Mouse (Mus musculus): ENCODE measurements around the gene Pygo1. TPM values are rescaled to one million over a fixed set of nuclear protein-coding genes. Genes with fewer than 3 reads are reported as not detected.

The Pygo1 gene
- polyA plus RNA-seq, 1 experiment from 2014 or later, result 0.90 TPM

- Histone ChIP-seq H3K27ac (ENCODE audit: low read depth, low read length) (no peak overlapping the region), H3K4me1 (replicated peaks; ENCODE audit: control insufficient read depth, insufficient read depth, low read length) (no peaks in the 10 kb centered on the region), H3K4me3 (ENCODE audit: low read depth, low read length) (no peak overlapping the region), H3K4me2 (replicated peaks; ENCODE audit: low read depth) (no peak overlapping the region), H3K9me3 (ENCODE audit: control insufficient read depth) (no peaks in the 10 kb centered on the region), H3K36me3 (ENCODE audit: control insufficient read depth, insufficient read depth) (no peaks in the 10 kb centered on the region), H3K27me3 (replicated peaks; ENCODE audit: control insufficient read depth, insufficient read depth, low read length) (no peaks in the 10 kb centered on the region), H3K9ac (ENCODE audit: low read depth, low read length) (no peak overlapping the region)
- 95% methylated on average over 1 of the region's 1 CpGs for WGBS
- no peak for TF ChIP-seq CTCF (IDR thresholded peaks at IDR 0.05; ENCODE audit: low read depth)
- ATAC-seq, result no peak
These were observed 49.8 kb downstream of the Pygo1 start for GRCm38 (mm10) chr9:72975242-72975641.

DNA sequence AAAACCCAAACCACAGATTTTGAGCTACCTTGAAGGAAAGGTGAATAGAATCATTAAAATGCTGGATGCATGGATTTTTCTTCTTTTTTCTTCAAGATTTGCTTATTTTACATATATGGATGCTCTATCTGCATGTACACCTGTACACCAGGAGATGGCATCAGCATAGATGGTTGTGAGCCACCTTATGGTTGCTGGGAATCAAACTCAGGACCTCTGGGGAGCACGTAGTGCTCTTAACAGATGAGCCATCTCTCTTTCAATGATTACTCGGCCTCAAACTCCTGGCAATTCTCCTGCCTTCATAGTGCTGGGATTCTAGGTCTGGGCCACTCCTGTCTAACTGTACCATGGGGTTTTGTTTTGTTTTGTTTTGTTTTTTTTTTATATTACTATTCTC, 57.6 kb downstream of the Pygo1 start:
- no peaks in the 10 kb centered on the region for H3K27me3 ChIP-seq (replicated peaks; ENCODE audit: control insufficient read depth, insufficient read depth, low read length)
- no peaks in the 10 kb centered on the region for H3K9me3 ChIP-seq (ENCODE audit: control insufficient read depth)

DNA sequence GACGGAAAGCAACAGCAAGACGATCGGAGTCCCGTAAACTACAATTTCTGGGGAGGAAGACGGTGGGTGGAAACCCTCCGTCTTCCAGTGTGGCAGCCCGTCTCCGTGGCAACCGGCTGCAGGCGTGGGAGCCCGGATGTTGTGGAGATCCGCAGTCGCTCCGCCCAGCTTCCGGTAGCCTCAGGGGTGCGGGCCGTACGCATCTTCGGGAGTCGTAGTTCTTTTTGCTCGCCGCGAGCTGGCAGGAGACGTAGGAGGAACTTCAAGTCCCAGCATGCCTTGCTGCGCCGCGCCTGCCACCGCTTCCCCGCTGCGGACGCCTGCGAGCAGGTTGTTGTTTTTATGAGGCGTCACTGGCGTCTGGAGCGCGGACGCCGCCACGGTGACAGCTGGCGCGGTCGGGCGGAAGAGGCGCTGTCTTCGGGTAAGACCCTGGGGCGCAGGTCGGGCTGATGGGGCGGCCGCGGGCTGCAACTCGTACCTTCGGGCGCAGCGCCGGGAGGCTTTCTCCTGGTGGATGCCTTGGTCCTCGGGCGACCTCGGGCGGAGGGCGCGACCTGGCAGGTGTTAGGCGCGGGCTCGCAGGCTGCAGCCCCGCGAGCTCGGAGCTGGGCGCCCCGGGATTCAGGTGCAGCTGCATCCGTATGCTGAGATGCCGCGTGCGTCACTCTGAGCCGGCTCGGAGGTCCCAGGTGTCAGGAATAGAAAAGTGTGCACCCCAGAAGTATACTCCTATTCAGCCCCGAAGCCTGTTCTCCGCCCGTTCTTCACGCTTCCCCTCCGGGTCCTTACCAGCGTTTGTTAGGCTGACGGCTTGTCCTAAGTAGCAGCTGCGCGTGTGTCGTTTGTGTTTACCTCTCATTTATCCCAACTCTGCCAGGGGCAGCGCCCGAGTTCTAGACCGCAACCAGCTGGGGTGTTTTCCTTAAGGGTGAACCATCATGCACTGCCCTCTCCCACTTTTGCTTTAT, 60.1 kb downstream of the Pygo1 start, which contains the start of the genes Ccpg1os and Ccpg1:
Gene Ccpg1os (minus strand): TSS at position 133 of the 971 bp plus-strand sequence.
Gene Ccpg1 (plus strand): TSS at position 180 of the 971 bp plus-strand sequence.
- peak; percentile 99 for ATAC-seq

More for the DNA sequence above, 57.6 kb downstream of the Pygo1 start:
- peak; percentile 40 for TF ChIP-seq CTCF (IDR thresholded peaks at IDR 0.05; ENCODE audit: low read depth)
- no peak overlapping the region for H3K4me3 ChIP-seq (ENCODE audit: low read depth, low read length)
- WGBS, result 65% methylated on average over 2 of the region's 2 CpGs
- H3K4me2 ChIP-seq (replicated peaks; ENCODE audit: low read depth), result no peak overlapping the region
- H3K27ac ChIP-seq (ENCODE audit: low read depth, low read length), result no peak overlapping the region
- ATAC-seq, result no peak
- no peaks in the 10 kb centered on the region for H3K36me3 ChIP-seq (ENCODE audit: control insufficient read depth, insufficient read depth)
- peaks cover 6% of the 10 kb centered on the region; the same call in 1 of the 2 replicates for H3K4me1 ChIP-seq (replicated peaks; ENCODE audit: control insufficient read depth, insufficient read depth, low read length)
- H3K9ac ChIP-seq (ENCODE audit: low read depth, low read length), result no peak overlapping the region

DNA sequence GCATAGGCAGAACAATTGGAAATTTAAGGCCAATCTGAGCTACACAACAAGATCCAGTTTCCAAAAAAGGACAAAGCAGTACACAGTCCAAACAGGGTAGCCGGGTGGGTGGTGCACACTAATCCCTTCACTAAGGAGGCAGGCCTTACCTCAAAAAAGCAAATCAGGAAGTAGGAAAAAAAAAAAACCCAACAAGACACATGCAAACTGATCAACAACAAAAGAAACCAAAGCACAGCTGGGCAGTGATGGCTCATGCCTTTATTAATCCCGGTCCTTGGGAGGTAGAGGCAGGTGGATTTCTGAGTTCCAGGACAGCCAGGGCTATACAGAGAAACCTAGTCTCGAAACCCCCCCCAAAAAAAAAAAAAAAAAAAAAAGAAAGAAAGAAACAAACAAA, 62.3 kb downstream of the Pygo1 start:
- Histone ChIP-seq H3K4me3 (ENCODE audit: low read depth, low read length) (no peak overlapping the region), H3K27me3 (replicated peaks; ENCODE audit: control insufficient read depth, insufficient read depth, low read length) (no peaks in the 10 kb centered on the region), H3K36me3 (ENCODE audit: control insufficient read depth, insufficient read depth) (no peaks in the 10 kb centered on the region), H3K4me2 (replicated peaks; ENCODE audit: low read depth) (no peak overlapping the region), H3K27ac (ENCODE audit: low read depth, low read length) (no peak overlapping the region), H3K4me1 (replicated peaks; ENCODE audit: control insufficient read depth, insufficient read depth, low read length) (peaks cover 6% of the 10 kb centered on the region; the same call in 1 of the 2 replicates), H3K9ac (ENCODE audit: low read depth, low read length) (no peak overlapping the region), H3K9me3 (ENCODE audit: control insufficient read depth) (no peaks in the 10 kb centered on the region)
- no peak for ATAC-seq
- TF ChIP-seq CTCF (IDR thresholded peaks at IDR 0.05; ENCODE audit: low read depth), result no peak
- 59% methylated on average over 3 of the region's 3 CpGs for WGBS

More for the DNA sequence above, 60.1 kb downstream of the Pygo1 start, which contains the start of the genes Ccpg1os and Ccpg1:
- H3K27me3 ChIP-seq (replicated peaks; ENCODE audit: control insufficient read depth, insufficient read depth, low read length), result no peaks in the 10 kb centered on the region
- WGBS, result under 1% methylated on average over 88 of the region's 88 CpGs
- peak within 1 kb of the TSS; percentile 78 for H3K9ac ChIP-seq (ENCODE audit: low read depth, low read length)
- H3K4me3 ChIP-seq (ENCODE audit: low read depth, low read length), result peak within 1 kb of the TSS; percentile 70
- H3K4me2 ChIP-seq (replicated peaks; ENCODE audit: low read depth), result peak within 1 kb of the TSS; percentile 90
- no peaks in the 10 kb centered on the region for H3K9me3 ChIP-seq (ENCODE audit: control insufficient read depth)
- TF ChIP-seq CTCF (IDR thresholded peaks at IDR 0.05; ENCODE audit: low read depth), result peak; percentile 47
- no peaks in the 10 kb centered on the region for H3K36me3 ChIP-seq (ENCODE audit: control insufficient read depth, insufficient read depth)
- H3K4me1 ChIP-seq (replicated peaks; ENCODE audit: control insufficient read depth, insufficient read depth, low read length), result peaks cover 6% of the 10 kb centered on the region; the same call in 1 of the 2 replicates
- peak within 1 kb of the TSS; percentile 69 for H3K27ac ChIP-seq (ENCODE audit: low read depth, low read length)

- Histone ChIP-seq H3K9ac (ENCODE audit: low read depth, low read length) (no peak overlapping the region), H3K4me3 (ENCODE audit: low read depth, low read length) (no peak overlapping the region), H3K27ac (ENCODE audit: low read depth, low read length) (no peak overlapping the region), H3K36me3 (ENCODE audit: control insufficient read depth, insufficient read depth) (no peaks in the 10 kb centered on the region), H3K27me3 (replicated peaks; ENCODE audit: control insufficient read depth, insufficient read depth, low read length) (no peaks in the 10 kb centered on the region), H3K4me2 (replicated peaks; ENCODE audit: low read depth) (no peak overlapping the region), H3K9me3 (ENCODE audit: control insufficient read depth) (no peaks in the 10 kb centered on the region), H3K4me1 (replicated peaks; ENCODE audit: control insufficient read depth, insufficient read depth, low read length) (peaks cover 6% of the 10 kb centered on the region; the same call in 1 of the 2 replicates)
- no peak for TF ChIP-seq CTCF (IDR thresholded peaks at IDR 0.05; ENCODE audit: low read depth)
- 88% methylated on average over 5 of the region's 5 CpGs for WGBS
- ATAC-seq, result no peak
These were observed 63.3 kb downstream of the Pygo1 start for GRCm38 (mm10) chr9:72988706-72989105.

- WGBS, result 88% methylated on average over 2 of the region's 2 CpGs
- TF ChIP-seq CTCF (IDR thresholded peaks at IDR 0.05; ENCODE audit: low read depth), result no peak
- H3K36me3 ChIP-seq (ENCODE audit: control insufficient read depth, insufficient read depth), result no peaks in the 10 kb centered on the region
- no peak overlapping the region for H3K4me2 ChIP-seq (replicated peaks; ENCODE audit: low read depth)
- no peaks in the 10 kb centered on the region for H3K27me3 ChIP-seq (replicated peaks; ENCODE audit: control insufficient read depth, insufficient read depth, low read length)
- no peaks in the 10 kb centered on the region for H3K4me1 ChIP-seq (replicated peaks; ENCODE audit: control insufficient read depth, insufficient read depth, low read length)
- no peak for ATAC-seq
- H3K27ac ChIP-seq (ENCODE audit: low read depth, low read length), result no peak overlapping the region
- no peak overlapping the region for H3K4me3 ChIP-seq (ENCODE audit: low read depth, low read length)
- H3K9ac ChIP-seq (ENCODE audit: low read depth, low read length), result no peak overlapping the region
- H3K9me3 ChIP-seq (ENCODE audit: control insufficient read depth), result no peaks in the 10 kb centered on the region
These were observed 66.0 kb downstream of the Pygo1 start for GRCm38 (mm10) chr9:72991420-72991819.
